Mouse (Mus musculus): ENCODE results near the gene Fbxw26.

GRCm38 (mm10) chr9:109795221-109795620, 49.3 kb upstream of the Fbxw26 start:
- TF ChIP-seq TAL1 (conservative IDR thresholded peaks at IDR 0.05; ENCODE audit: low read depth, low read length) (no peak), CTCF (IDR thresholded peaks at IDR 0.05; ENCODE audit: low read depth, low read length) (no peak), GATA1 (IDR thresholded peaks at IDR 0.05; ENCODE audit: borderline replicate concordance, low read length) (no peak), POLR2AphosphoS5 (IDR thresholded peaks at IDR 0.05; ENCODE audit: insufficient replicate concordance, low read depth, low read length) (no peak)

Measured in G1E (cell line).